Mouse (Mus musculus) embryonic fibroblast, embryonic 13.5 days (primary cell): ENCODE results near the gene Unc5b.

Experiments
- CTCF ChIP-seq: IDR thresholded peaks from 2 replicates; pipeline ENCODE4 v1.5.1; 2011; ENCODE audit warnings: mild to moderate bottlenecking, control low read depth, low read length, moderate library complexity, borderline replicate concordance; ENCODE audit not compliant: insufficient read depth
- POLR2A ChIP-seq: IDR thresholded peaks from 2 replicates; pipeline ENCODE4 v1.6.1; 2011; ENCODE audit warnings: low read depth, mild to moderate bottlenecking, control low read depth, low read length, moderate library complexity

DNA sequence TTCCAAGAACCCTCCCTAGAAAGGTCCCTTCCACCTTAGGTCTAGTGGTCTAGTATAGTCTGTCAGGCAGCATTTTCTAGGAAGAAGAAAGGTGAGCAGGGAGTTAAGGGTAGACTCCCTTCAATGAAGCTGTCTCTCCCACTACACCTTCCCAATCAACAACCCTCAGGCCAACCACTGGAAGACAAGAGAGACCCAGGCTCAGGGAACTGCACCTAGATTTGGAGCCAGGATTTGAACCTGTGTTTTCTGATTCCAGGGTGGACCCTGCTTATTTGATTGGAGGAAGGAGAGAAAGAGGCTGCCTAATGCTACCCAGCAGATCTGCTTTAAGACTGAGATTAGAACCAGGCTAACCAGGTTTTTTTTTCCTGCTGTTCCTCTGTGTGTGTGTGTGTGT lies 10.1 kb downstream of the Unc5b start:
- TF ChIP-seq POLR2A (no peak), CTCF (no peak)
